Mouse (Mus musculus) embryonic facial prominence, embryonic 10.5 days (tissue): ENCODE measurements at regions not wholly inside any gene's neighbourhood (a gene's known extent, or its start where the extent isn't known, plus 50 kb on each side); places are given as distances from the start of the nearest gene placed in this dataset.

Experiments
- DNase-seq: peaks from one replicate; pipeline ENCODE4 v3.0.0-alpha.2; 2017; ENCODE audit warnings: low spot score
- H3K27ac ChIP-seq: fragments of 300-500 bp; sonication (generic); replicated peaks from 2 replicates; pipeline ENCODE4 v1.5.1; 2016; ENCODE audit warnings: mild to moderate bottlenecking
- H3K27me3 ChIP-seq: fragments of 300-500 bp; sonication (generic); replicated peaks from 2 replicates; pipeline ENCODE4 v1.6.1; 2016; ENCODE audit warnings: low read depth, mild to moderate bottlenecking; ENCODE audit not compliant: poor library complexity, severe bottlenecking
- H3K36me3 ChIP-seq: fragments of 300-500 bp; sonication (generic); replicated peaks from 2 replicates; pipeline ENCODE4 v1.6.1; 2016; ENCODE audit warnings: mild to moderate bottlenecking, moderate library complexity
- H3K4me1 ChIP-seq: fragments of 300-500 bp; sonication (generic); 2 replicates; pipeline ENCODE4 v1.6.1; 2016
- H3K4me3 ChIP-seq: fragments of 300-500 bp; sonication (generic); 2 replicates; pipeline ENCODE4 v1.5.1; 2016; ENCODE audit warnings: mild to moderate bottlenecking, moderate library complexity
- H3K9me3 ChIP-seq: fragments of 300-500 bp; sonication (generic); 2 replicates; pipeline ENCODE4 v1.6.1; 2016; ENCODE audit warnings: mild to moderate bottlenecking
- WGBS: fragments of 180-500 bp; shearing (Covaris S2); methylation state at CpG from one replicate; pipeline ENCODE4 v1.1.7; 2016; 5-methylcytosine and 5-hydroxymethylcytosine counted together

DNA sequence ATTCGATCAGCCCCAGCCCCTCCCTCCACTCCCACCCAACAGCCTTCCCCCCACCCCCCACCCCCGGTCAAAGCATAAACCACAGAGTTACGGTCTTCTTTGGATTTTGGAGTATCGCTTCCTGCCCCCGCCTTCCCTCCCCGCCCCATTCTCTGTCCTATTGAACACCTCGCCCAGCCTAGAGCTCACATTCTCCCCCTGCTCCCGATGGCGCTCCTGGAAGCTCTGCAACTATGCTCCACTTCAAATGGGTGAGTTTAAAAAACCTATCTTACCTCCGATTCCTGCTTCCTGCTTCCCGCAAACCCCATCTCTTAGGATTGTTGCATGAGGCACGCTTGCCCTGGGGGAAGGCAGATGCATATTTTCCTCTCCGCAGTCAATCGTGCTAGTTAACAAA lies 419.7 kb upstream of the Ubash3b start:
- H3K4me3 ChIP-seq: peak overlapping the region; percentile 79
- no peaks in the 10 kb centered on the region for H3K27me3 ChIP-seq
- H3K27ac ChIP-seq: peak overlapping the region; percentile 97
- DNase-seq: peak; percentile 75
- H3K9me3 ChIP-seq: no peaks in the 10 kb centered on the region
- under 1% methylated on average over 14 of the region's 14 CpGs for WGBS
- peaks cover 6% of the 10 kb centered on the region for H3K36me3 ChIP-seq
- peaks cover 41% of the 10 kb centered on the region for H3K4me1 ChIP-seq

DNA sequence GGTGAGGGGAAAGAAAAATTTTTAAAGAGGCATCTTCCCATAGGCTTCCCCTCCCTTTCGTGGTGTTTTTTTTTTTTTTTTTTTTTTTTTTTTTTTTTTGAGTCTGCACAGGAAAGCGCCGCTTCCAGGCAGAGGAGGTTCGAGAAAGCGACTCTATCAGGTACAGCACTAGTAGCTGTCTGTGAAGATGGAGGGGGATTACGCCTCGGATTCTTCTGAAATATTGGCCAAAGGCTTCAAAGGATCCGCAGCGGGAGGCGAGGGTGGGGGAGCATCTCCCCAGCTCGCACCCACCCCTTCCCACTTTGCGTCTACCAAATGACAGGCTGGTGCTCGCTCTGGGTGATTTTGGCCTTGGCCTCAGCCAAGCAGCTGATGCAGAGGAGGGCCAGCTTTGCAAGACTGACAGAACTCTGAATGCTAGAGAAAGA lies 419.1 kb upstream of the Ubash3b start:
- H3K27ac ChIP-seq: peak overlapping the region; percentile 97
- peaks cover 1% of the 10 kb centered on the region for H3K36me3 ChIP-seq
- H3K4me3 ChIP-seq: peak overlapping the region; percentile 79
- under 1% methylated on average over 13 of the region's 13 CpGs for WGBS
- no peaks in the 10 kb centered on the region for H3K9me3 ChIP-seq
- no peaks in the 10 kb centered on the region for H3K27me3 ChIP-seq
- peaks cover 40% of the 10 kb centered on the region for H3K4me1 ChIP-seq
- peak; percentile 84 for DNase-seq

DNA sequence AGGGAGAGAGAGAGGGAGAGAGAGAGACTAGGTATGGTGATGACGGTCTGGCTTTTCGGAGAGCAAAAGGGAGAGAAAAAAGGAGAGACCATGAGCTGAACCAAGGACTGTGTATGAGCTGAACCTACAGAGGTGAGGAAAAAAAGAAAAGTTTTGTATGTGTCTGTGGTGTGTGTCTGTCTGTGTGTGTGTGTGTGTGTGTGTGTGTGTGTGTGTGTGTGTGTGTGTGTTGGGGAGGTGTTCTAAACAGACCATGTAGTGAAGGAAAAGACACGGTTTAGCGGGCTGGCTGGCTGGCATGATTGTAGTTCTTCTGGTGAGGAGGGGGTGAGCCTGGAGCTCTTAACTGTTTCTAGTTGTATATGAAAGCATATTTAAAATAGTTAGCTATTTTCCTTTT lies 418.6 kb upstream of the Ubash3b start:
- WGBS: 1% methylated on average over 4 of the region's 4 CpGs

DNA sequence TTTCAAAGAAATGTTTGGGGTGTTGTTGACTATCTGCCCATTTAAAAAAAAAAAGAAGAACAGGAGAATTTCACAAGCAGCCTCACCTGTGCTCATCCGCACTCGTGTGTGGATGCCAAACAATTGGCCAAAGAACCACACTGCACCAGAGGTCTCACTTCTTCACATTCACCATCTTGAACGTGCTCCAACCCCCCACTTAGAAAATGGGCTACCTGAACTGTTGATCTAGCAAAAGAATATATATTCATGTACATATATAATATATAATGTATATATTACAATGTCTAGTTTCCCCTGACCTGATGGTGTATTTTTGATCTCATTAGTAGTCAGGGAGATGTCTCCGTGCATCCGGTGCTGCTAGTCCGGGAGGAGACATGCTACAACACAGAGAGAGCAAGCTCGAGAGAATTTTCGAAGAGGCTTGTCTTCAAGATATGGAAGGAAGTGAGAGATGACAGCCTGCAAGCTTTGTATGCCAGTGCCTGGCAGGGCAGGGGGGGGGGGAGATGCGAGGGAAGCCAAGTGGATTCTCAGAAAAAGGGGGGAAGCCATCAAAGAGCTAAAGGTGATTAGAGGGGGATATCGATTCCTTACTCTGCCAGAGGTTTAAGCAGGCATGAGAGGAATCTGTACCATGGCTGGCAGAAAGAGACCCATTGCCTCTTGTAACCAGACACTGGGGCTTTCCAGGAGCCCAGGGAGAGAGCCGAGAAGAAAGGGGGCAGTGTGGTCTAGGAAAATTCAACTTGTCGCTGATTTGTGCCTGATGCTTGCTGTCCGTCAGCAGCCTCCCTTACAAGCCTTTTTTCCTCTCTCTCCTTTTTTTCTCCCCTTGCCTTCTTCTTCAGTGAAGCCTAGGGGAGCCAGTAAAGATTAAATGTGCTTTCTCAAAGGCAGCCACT lies 417.9 kb upstream of the Ubash3b start:
- H3K4me1 ChIP-seq: peaks cover 34% of the 10 kb centered on the region
- peak; percentile 83 for DNase-seq
- no peaks in the 10 kb centered on the region for H3K36me3 ChIP-seq
- 34% methylated on average over 13 of the region's 13 CpGs for WGBS
- H3K27me3 ChIP-seq: no peaks in the 10 kb centered on the region
- peak overlapping the region; percentile 79 for H3K4me3 ChIP-seq
- no peaks in the 10 kb centered on the region for H3K9me3 ChIP-seq
- H3K27ac ChIP-seq: peak overlapping the region; percentile 97

More for the DNA sequence above, 418.6 kb upstream of the Ubash3b start:
- Histone ChIP-seq H3K4me3 (peak overlapping the region; percentile 79), H3K4me1 (peaks cover 36% of the 10 kb centered on the region), H3K27me3 (no peaks in the 10 kb centered on the region), H3K36me3 (no peaks in the 10 kb centered on the region), H3K27ac (peak overlapping the region; percentile 97), H3K9me3 (no peaks in the 10 kb centered on the region)
- peak; percentile 52 for DNase-seq

DNA sequence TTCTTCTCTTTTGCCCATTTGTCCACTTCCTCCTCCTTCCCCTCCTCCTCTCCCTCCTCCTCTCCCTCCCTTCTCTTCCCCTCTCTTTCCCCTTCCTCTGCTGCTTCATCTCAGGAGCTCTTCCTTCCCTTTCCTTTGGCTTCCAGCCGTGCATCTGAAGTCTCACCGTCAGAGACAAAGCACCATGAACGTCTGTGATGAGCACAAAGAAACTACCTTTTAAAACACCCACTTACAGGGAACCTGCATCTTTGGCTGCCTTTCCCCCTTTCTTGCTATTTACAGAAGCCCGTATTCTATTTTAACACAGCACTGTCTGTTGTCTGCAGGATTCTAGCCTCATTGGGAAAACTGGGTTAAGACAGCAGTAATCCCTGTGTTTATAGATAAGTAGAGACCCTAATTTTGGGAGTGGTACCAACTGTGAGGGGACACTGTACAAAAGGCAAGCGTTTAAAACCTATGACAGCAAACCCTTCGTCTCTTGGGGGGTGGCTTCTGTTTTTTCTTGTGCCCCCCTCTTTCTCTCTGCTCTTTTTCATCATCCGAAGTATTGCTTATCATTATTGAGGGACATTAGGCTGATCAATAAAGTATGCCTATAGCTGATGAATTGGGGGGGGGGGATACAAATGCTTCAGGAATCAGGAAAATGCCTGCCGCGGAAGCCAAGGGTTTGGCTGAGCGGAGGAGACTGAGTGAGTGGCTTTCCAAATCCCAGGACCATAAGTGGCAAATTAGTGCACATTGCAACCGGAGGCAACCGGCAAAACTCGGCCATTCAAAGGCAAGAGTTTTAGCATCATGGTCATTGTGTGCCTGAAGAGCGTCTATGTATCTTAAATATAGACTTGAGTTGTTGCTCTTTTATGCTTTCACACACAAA lies 417.0 kb upstream of the Ubash3b start:
- H3K9me3 ChIP-seq: no peaks in the 10 kb centered on the region
- H3K36me3 ChIP-seq: no peaks in the 10 kb centered on the region
- peak overlapping the region; percentile 97 for H3K27ac ChIP-seq
- H3K4me1 ChIP-seq: peaks cover 29% of the 10 kb centered on the region
- peak overlapping the region; percentile 79; the same call in 1 of the 2 replicates for H3K4me3 ChIP-seq
- DNase-seq: no peak
- 66% methylated on average over 14 of the region's 14 CpGs for WGBS
- no peaks in the 10 kb centered on the region for H3K27me3 ChIP-seq

DNA sequence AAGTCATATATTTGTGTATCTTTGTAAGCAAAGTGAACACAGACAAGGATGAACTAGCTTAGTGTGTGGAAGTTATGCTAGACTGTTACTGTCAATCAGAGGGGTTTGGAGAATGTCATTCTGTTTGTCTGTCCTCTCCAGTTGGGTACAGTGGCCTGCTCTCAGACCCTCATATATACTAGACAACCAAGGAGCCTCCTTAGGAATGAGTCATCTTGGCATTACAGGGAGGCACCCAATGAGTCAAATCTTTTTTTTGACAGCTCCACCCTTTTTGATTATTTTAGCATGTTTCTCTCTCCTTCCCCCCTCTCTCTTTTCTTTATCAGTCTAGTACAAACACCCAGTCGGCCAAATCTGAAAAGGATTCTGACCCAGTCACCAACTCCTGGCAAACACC lies 416.3 kb upstream of the Ubash3b start:
- DNase-seq: no peak
- H3K27ac ChIP-seq: peak overlapping the region; percentile 97; the same call in 1 of the 2 replicates
- no peaks in the 10 kb centered on the region for H3K36me3 ChIP-seq
- no peak overlapping the region for H3K4me3 ChIP-seq
- no peaks in the 10 kb centered on the region for H3K9me3 ChIP-seq
- H3K27me3 ChIP-seq: no peaks in the 10 kb centered on the region
- H3K4me1 ChIP-seq: peaks cover 29% of the 10 kb centered on the region
- 53% methylated on average over 1 of the region's 1 CpGs for WGBS

DNA sequence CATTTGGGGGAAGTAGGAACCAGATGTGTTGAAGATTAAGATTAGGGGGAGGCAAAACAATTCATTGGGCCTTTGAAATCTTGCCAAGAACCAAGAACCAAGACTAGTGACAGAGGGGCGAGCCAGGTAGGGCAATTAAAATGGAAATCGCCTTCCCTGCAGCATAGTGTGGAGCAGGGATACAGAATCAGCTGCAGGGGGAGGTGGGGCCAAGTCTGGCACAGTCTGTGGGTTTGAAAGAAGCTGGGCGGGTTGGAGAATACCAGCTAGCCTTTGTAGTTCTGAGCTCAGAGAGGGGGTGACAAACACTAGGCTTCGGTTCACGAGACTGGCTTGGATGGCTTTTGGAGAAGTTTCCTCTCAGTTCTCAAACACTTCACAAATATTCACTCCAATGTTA lies 414.3 kb upstream of the Ubash3b start:
- H3K4me3 ChIP-seq: no peak overlapping the region
- peak overlapping the region; percentile 51; the same call in 1 of the 2 replicates for H3K27ac ChIP-seq
- no peaks in the 10 kb centered on the region for H3K9me3 ChIP-seq
- no peaks in the 10 kb centered on the region for H3K27me3 ChIP-seq
- no peaks in the 10 kb centered on the region for H3K36me3 ChIP-seq
- peaks cover 29% of the 10 kb centered on the region for H3K4me1 ChIP-seq
- no peak for DNase-seq
- 31% methylated on average over 5 of the region's 5 CpGs for WGBS

DNA sequence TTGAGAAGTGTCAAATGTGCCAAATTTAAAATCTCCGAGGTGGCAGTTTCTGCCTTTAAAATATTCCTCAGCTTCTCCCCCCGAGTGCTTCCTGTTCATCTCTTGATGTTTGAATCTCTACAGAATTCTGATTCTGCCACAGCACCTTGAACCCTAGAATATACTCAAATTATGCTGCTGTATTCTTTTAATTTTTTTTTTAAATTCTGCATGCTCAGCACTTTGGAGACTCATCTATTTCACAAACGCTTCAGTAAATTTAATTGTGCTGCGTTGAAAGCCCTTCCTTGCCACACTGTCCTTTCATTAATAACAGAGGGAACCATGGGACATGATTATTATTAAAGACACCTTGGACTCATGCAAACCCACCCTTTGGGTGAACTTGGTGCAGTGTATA lies 408.8 kb upstream of the Ubash3b start:
- H3K27me3 ChIP-seq: no peaks in the 10 kb centered on the region
- no peak overlapping the region for H3K27ac ChIP-seq
- 90% methylated on average over 4 of the region's 4 CpGs for WGBS
- no peak for DNase-seq
- no peaks in the 10 kb centered on the region for H3K9me3 ChIP-seq
- H3K36me3 ChIP-seq: no peaks in the 10 kb centered on the region
- H3K4me3 ChIP-seq: no peak overlapping the region
- H3K4me1 ChIP-seq: no peaks in the 10 kb centered on the region

DNA sequence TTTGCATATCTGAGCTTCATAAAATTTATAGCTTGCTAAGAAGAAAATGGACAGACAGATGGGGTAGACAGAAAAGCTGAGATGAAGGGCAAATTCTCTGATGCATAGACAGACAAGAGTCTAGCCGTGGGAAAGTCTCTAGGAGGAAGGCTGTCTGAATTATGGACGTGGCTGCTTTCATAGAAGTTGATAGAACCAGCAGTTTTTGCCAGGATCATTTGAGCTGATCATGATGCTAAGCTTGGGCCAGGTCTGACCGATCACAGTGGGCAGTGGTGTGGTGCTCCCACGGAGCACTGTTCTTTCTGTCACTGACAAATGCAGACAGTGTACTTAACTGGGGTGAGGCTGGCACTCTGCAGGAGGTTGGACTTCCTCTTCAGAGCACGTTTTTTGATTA lies 405.0 kb upstream of the Ubash3b start:
- H3K4me1 ChIP-seq: no peaks in the 10 kb centered on the region
- no peaks in the 10 kb centered on the region for H3K9me3 ChIP-seq
- DNase-seq: no peak
- 75% methylated on average over 5 of the region's 5 CpGs for WGBS
- no peak overlapping the region for H3K4me3 ChIP-seq
- no peaks in the 10 kb centered on the region; the same call in 1 of the 2 replicates for H3K36me3 ChIP-seq
- no peaks in the 10 kb centered on the region for H3K27me3 ChIP-seq
- H3K27ac ChIP-seq: no peak overlapping the region

DNA sequence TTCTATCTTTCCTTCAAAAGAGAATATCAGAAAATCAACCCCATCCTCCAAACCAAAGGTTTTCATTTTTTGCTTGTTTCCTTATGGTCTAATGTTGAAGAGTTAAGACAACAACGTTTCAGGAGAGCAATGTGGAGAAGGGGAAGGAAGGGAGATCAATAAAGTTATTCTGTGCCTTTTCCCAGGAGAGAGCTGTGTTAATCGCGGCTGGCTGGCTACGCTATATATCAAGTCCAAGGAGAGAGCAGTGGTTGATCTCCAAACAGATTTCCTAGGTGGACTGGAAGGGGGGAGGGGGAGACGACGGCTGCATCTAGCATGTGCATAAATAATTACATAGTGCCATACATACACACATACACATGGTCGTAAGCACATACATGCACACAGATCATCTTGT lies 404.3 kb upstream of the Ubash3b start:
- Histone ChIP-seq H3K4me3 (no peak overlapping the region), H3K36me3 (no peaks in the 10 kb centered on the region; the same call in 1 of the 2 replicates), H3K27me3 (no peaks in the 10 kb centered on the region), H3K4me1 (no peaks in the 10 kb centered on the region), H3K27ac (no peak overlapping the region), H3K9me3 (no peaks in the 10 kb centered on the region)
- 87% methylated on average over 7 of the region's 7 CpGs for WGBS
- no peak for DNase-seq

DNA sequence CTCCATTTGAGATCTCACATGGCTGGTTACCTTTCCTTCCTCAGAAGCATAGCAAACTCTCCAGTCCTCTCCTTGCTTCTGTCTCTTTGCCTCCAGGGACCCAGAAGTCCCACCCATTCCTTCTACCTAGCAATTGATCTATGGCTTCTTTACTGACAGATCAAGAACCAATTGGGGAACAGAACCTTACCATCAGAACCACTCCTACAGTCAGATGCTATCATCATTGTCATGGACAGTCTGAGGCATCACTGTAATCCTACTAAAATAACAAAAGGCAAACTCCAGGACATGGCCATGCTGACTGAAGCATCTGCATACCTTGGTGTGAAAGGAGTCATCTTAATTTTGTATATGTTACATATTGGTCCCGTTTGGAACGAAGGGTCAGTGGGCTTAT lies 401.9 kb upstream of the Ubash3b start:
- no peak overlapping the region for H3K27ac ChIP-seq
- no peaks in the 10 kb centered on the region for H3K9me3 ChIP-seq
- H3K4me3 ChIP-seq: no peak overlapping the region
- no peak for DNase-seq
- H3K4me1 ChIP-seq: no peaks in the 10 kb centered on the region
- 87% methylated on average over 2 of the region's 2 CpGs for WGBS
- no peaks in the 10 kb centered on the region for H3K27me3 ChIP-seq
- peaks cover 3% of the 10 kb centered on the region; the same call in 1 of the 2 replicates for H3K36me3 ChIP-seq

DNA sequence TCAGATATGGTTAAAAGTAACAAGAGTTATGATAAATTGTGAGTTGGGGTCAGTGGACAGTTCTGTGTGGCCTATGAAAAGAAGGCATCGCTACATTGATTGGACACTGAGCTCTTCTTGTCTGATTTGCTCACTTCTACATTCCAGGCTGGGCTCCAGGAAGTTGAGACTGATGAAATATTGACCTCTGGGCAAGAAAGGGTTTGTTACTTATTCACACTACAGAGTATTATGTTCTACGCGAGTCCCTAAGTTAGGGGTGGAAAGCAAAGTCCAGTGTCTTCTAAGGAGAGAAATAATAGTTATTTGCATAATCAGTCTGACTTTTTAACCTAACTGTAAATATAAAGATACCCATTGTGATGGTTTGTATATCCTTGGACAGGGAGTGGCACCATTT lies 397.0 kb upstream of the Ubash3b start:
- no peaks in the 10 kb centered on the region for H3K9me3 ChIP-seq
- H3K36me3 ChIP-seq: peaks cover 3% of the 10 kb centered on the region; the same call in 1 of the 2 replicates
- 95% methylated on average over 3 of the region's 3 CpGs for WGBS
- H3K4me1 ChIP-seq: no peaks in the 10 kb centered on the region
- H3K4me3 ChIP-seq: no peak overlapping the region
- DNase-seq: no peak
- H3K27me3 ChIP-seq: no peaks in the 10 kb centered on the region
- no peak overlapping the region for H3K27ac ChIP-seq
